Mouse (Mus musculus) embryonic facial prominence, embryonic 12.5 days (tissue): Measurements from ENCODE around the gene Ptgir. TPM values are rescaled to one million over a fixed set of nuclear protein-coding genes. Genes with fewer than 3 reads are reported as not detected.
A peak's percentile ranks its signal among the peaks of the same experiment; 100 is the strongest.

Experiments used
- ATAC-seq: fragments of 200-750 bp; cut with Nextera tagmentation; 2 replicates; pipeline ENCODE4 v1.8.0; 2017; ENCODE audit not compliant: insufficient number of reproducible peaks, insufficient read depth, low FRiP score, low TSS enrichment
- H3K27ac ChIP-seq: fragments of 300-500 bp; sonication (generic); 2 replicates; pipeline ENCODE4 v1.5.1; 2016; ENCODE audit warnings: mild to moderate bottlenecking
- H3K27me3 ChIP-seq: fragments of 300-500 bp; sonication (generic); 2 replicates; pipeline ENCODE4 v1.6.1; 2016; ENCODE audit warnings: mild to moderate bottlenecking, moderate library complexity
- H3K36me3 ChIP-seq: fragments of 300-500 bp; sonication (generic); 2 replicates; pipeline ENCODE4 v1.6.1; 2016; ENCODE audit warnings: mild to moderate bottlenecking
- H3K4me1 ChIP-seq: fragments of 300-500 bp; sonication (generic); 2 replicates; pipeline ENCODE4 v1.6.1; 2016
- H3K4me2 ChIP-seq: fragments of 300-500 bp; sonication (generic); replicated peaks from 2 replicates; pipeline ENCODE4 v1.6.1; 2016; ENCODE audit warnings: mild to moderate bottlenecking, moderate library complexity
- H3K4me3 ChIP-seq: fragments of 300-500 bp; sonication (generic); 2 replicates; pipeline ENCODE4 v1.5.1; 2016; ENCODE audit warnings: mild to moderate bottlenecking
- H3K9ac ChIP-seq: fragments of 300-500 bp; sonication (generic); 2 replicates; pipeline ENCODE4 v1.6.1; 2016; ENCODE audit warnings: mild to moderate bottlenecking, moderate library complexity
- H3K9me3 ChIP-seq: fragments of 300-500 bp; sonication (generic); 2 replicates; pipeline ENCODE4 v1.6.1; 2016; ENCODE audit warnings: mild to moderate bottlenecking, moderate library complexity
- WGBS: fragments of 180-500 bp; shearing (Covaris S2); methylation state at CpG from one replicate; pipeline ENCODE4 v1.1.7; 2016; 5-methylcytosine and 5-hydroxymethylcytosine counted together
- polyA plus RNA-seq: library from polyadenylated mRNA; unstranded; fragments of >200 nt; fragmentation: Nextera tagmentation; extraction: Ambion mirVana; gene quantifications from 2 replicates; pipeline ENCODE4 v1.2.1, GENCODE M21; 2016

Gene Ptgir
- polyA plus RNA-seq, 1 experiment from 2014 or later, result 1.7 TPM

- Histone ChIP-seq H3K27ac (peak overlapping the region; percentile 92), H3K9me3 (no peaks in the 10 kb centered on the region), H3K4me2 (peak overlapping the region; percentile 79), H3K36me3 (peaks cover 23% of the 10 kb centered on the region), H3K9ac (peak overlapping the region; percentile 90), H3K4me1 (peaks cover 22% of the 10 kb centered on the region), H3K27me3 (no peaks in the 10 kb centered on the region), H3K4me3 (peak overlapping the region; percentile 89)
- ATAC-seq, result no peak
- WGBS, result 4% methylated on average over 11 of the region's 11 CpGs
Observed at GRCm38 (mm10) chr7:16876006-16876405, 30.3 kb upstream of the Ptgir start.

GRCm38 (mm10) chr7:16876608-16877007 lies 29.7 kb upstream of the Ptgir start:
- Histone ChIP-seq H3K27ac (peak overlapping the region; percentile 92), H3K4me3 (peak overlapping the region; percentile 89), H3K27me3 (no peaks in the 10 kb centered on the region), H3K9ac (peak overlapping the region; percentile 90), H3K36me3 (peaks cover 24% of the 10 kb centered on the region; the same call in 1 of the 2 replicates), H3K9me3 (no peaks in the 10 kb centered on the region), H3K4me2 (peak overlapping the region; percentile 79), H3K4me1 (peaks cover 22% of the 10 kb centered on the region)
- ATAC-seq, result peak; percentile 38
- 0% methylated on average over 13 of the region's 13 CpGs for WGBS

- Histone ChIP-seq H3K9ac (no peak overlapping the region), H3K4me2 (no peak overlapping the region), H3K4me1 (peaks cover 22% of the 10 kb centered on the region), H3K27ac (no peak overlapping the region), H3K9me3 (no peaks in the 10 kb centered on the region), H3K4me3 (no peak overlapping the region), H3K27me3 (no peaks in the 10 kb centered on the region), H3K36me3 (peaks cover 31% of the 10 kb centered on the region; the same call in 1 of the 2 replicates)
- WGBS, result 78% methylated on average over 3 of the region's 3 CpGs
- ATAC-seq, result no peak
Observed at GRCm38 (mm10) chr7:16877717-16878116, 28.6 kb upstream of the Ptgir start.

GRCm38 (mm10) chr7:16879796-16880547 lies 26.3 kb upstream of the Ptgir start:
- Histone ChIP-seq H3K9ac (peak overlapping the region; percentile 11; the same call in 1 of the 2 replicates), H3K4me1 (peaks cover 22% of the 10 kb centered on the region), H3K27ac (peak overlapping the region; percentile 90), H3K36me3 (peaks cover 54% of the 10 kb centered on the region), H3K4me2 (peak overlapping the region; percentile 14), H3K4me3 (no peak overlapping the region), H3K9me3 (0 out of 2 replicates have a peak, but pooled peaks cover 4% of the 10 kb centered on the region), H3K27me3 (peaks cover 2% of the 10 kb centered on the region; the same call in 1 of the 2 replicates)
- 19% methylated on average over 9 of the region's 9 CpGs for WGBS
- 0 out of 2 replicates have a peak, but pooled peaks have one; percentile 1 for ATAC-seq

GRCm38 (mm10) chr7:16880615-16881014 lies 25.7 kb upstream of the Ptgir start:
- Histone ChIP-seq H3K4me3 (no peak overlapping the region), H3K4me1 (peaks cover 22% of the 10 kb centered on the region), H3K4me2 (peak overlapping the region; percentile 14; the same call in 1 of the 2 replicates), H3K9me3 (peaks cover 10% of the 10 kb centered on the region), H3K9ac (peak overlapping the region; percentile 11; the same call in 1 of the 2 replicates), H3K27ac (peak overlapping the region; percentile 90), H3K36me3 (peaks cover 60% of the 10 kb centered on the region), H3K27me3 (peaks cover 9% of the 10 kb centered on the region; the same call in 1 of the 2 replicates)
- no peak for ATAC-seq
- 16% methylated on average over 5 of the region's 5 CpGs for WGBS

- Histone ChIP-seq H3K9me3 (peaks cover 19% of the 10 kb centered on the region), H3K4me3 (no peak overlapping the region), H3K4me1 (peaks cover 13% of the 10 kb centered on the region), H3K4me2 (no peak overlapping the region), H3K27me3 (peaks cover 19% of the 10 kb centered on the region), H3K36me3 (peaks cover 80% of the 10 kb centered on the region), H3K9ac (no peak overlapping the region), H3K27ac (no peak overlapping the region)
- ATAC-seq, result no peak
- WGBS, result 88% methylated on average over 6 of the region's 6 CpGs
Observed at GRCm38 (mm10) chr7:16883162-16883561, 23.1 kb upstream of the Ptgir start.

GRCm38 (mm10) chr7:16884334-16884733 lies 22.0 kb upstream of the Ptgir start:
- Histone ChIP-seq H3K4me1 (peaks cover 13% of the 10 kb centered on the region), H3K4me3 (no peak overlapping the region), H3K9ac (no peak overlapping the region), H3K4me2 (no peak overlapping the region), H3K27ac (no peak overlapping the region), H3K9me3 (peaks cover 19% of the 10 kb centered on the region), H3K27me3 (peaks cover 19% of the 10 kb centered on the region), H3K36me3 (peaks cover 79% of the 10 kb centered on the region)
- no peak for ATAC-seq
- WGBS, result 58% methylated on average over 4 of the region's 4 CpGs

GRCm38 (mm10) chr7:16885271-16885776 lies 21.0 kb upstream of the Ptgir start:
- H3K4me1 ChIP-seq, result peaks cover 7% of the 10 kb centered on the region
- H3K36me3 ChIP-seq, result peaks cover 78% of the 10 kb centered on the region
- H3K27me3 ChIP-seq, result peaks cover 19% of the 10 kb centered on the region
- peak overlapping the region; percentile 30 for H3K4me2 ChIP-seq
- WGBS, result 22% methylated on average over 89 of the region's 95 CpGs
- ATAC-seq, result no peak
- peak overlapping the region; percentile 63; the same call in 1 of the 2 replicates for H3K27ac ChIP-seq
- H3K9me3 ChIP-seq, result peaks cover 19% of the 10 kb centered on the region
- H3K4me3 ChIP-seq, result peak overlapping the region; percentile 23; the same call in 1 of the 2 replicates
- H3K9ac ChIP-seq, result no peak overlapping the region

GRCm38 (mm10) chr7:16885905-16886304 lies 20.4 kb upstream of the Ptgir start:
- peak overlapping the region; percentile 23; the same call in 1 of the 2 replicates for H3K4me3 ChIP-seq
- H3K27ac ChIP-seq, result peak overlapping the region; percentile 46; the same call in 1 of the 2 replicates
- WGBS, result 52% methylated on average over 59 of the region's 59 CpGs
- peaks cover 77% of the 10 kb centered on the region for H3K36me3 ChIP-seq
- peaks cover 19% of the 10 kb centered on the region for H3K9me3 ChIP-seq
- H3K27me3 ChIP-seq, result peaks cover 19% of the 10 kb centered on the region
- no peak for ATAC-seq
- H3K4me1 ChIP-seq, result peaks cover 7% of the 10 kb centered on the region; the same call in 1 of the 2 replicates
- H3K9ac ChIP-seq, result no peak overlapping the region
- H3K4me2 ChIP-seq, result peak overlapping the region; percentile 30

GRCm38 (mm10) chr7:16890536-16890935 lies 15.8 kb upstream of the Ptgir start:
- peaks cover 32% of the 10 kb centered on the region for H3K36me3 ChIP-seq
- H3K4me1 ChIP-seq, result peaks cover 51% of the 10 kb centered on the region
- peaks cover 21% of the 10 kb centered on the region for H3K27me3 ChIP-seq
- peak overlapping the region; percentile 57 for H3K4me2 ChIP-seq
- H3K27ac ChIP-seq, result peak overlapping the region; percentile 96
- H3K9me3 ChIP-seq, result peaks cover 10% of the 10 kb centered on the region
- no peak for ATAC-seq
- peak overlapping the region; percentile 28 for H3K9ac ChIP-seq
- peak overlapping the region; percentile 32 for H3K4me3 ChIP-seq
- WGBS, result 15% methylated on average over 6 of the region's 6 CpGs

GRCm38 (mm10) chr7:16890944-16891343 lies 15.3 kb upstream of the Ptgir start:
- peak; percentile 72 for ATAC-seq
- Histone ChIP-seq H3K9me3 (peaks cover 6% of the 10 kb centered on the region), H3K4me3 (peak overlapping the region; percentile 32), H3K4me2 (peak overlapping the region; percentile 57), H3K9ac (peak overlapping the region; percentile 28), H3K4me1 (peaks cover 52% of the 10 kb centered on the region), H3K27me3 (peaks cover 17% of the 10 kb centered on the region), H3K27ac (peak overlapping the region; percentile 96), H3K36me3 (peaks cover 28% of the 10 kb centered on the region)
- 0% methylated on average over 22 of the region's 23 CpGs for WGBS
